ENCODE assay signal across 8 mouse cellular contexts in genomic region chr2:163418841-163419345, GRCm38 (mm10). TPM values are rescaled to one million over a fixed set of nuclear protein-coding genes. Genes with fewer than 3 reads are reported as not detected.
A peak's percentile ranks its signal among the peaks of the same experiment; 100 is the strongest.
DNase-seq lines count a peak whose midpoint lies in the region; ATAC-seq lines count a peak whose summit lies in the region.

No protein-coding gene starts in this region.

- peaks cover 20% of the 10 kb centered on the region for H3K36me3 ChIP-seq in kidney, embryonic 15.5 days
- no peaks in the 10 kb centered on the region for H3K36me3 ChIP-seq in forebrain, embryonic 11.5 days (ENCODE audit: control insufficient read depth, insufficient read depth, low read length)
- peaks cover 25% of the 10 kb centered on the region for H3K36me3 ChIP-seq in midbrain, embryonic 10.5 days

- H3K27me3 ChIP-seq in kidney, embryonic 15.5 days, result no peaks in the 10 kb centered on the region
- H3K27me3 ChIP-seq in forebrain, embryonic 11.5 days (ENCODE audit: control insufficient read depth, insufficient read depth, low read length), result no peaks in the 10 kb centered on the region
- H3K27me3 ChIP-seq in midbrain, embryonic 10.5 days (ENCODE audit: low read depth, poor library complexity, severe bottlenecking), result no peaks in the 10 kb centered on the region

- DNase-seq in kidney, adult 9 months, result no peak
- peak; percentile 71 for DNase-seq in R1 (ENCODE audit: low read depth, low spot score)
- DNase-seq in forebrain, embryonic 11.5 days (ENCODE audit: low spot score), result no peak
- peak; percentile 77 for DNase-seq in kidney, postnatal 10 days
- DNase-seq in midbrain, embryonic 10.5 days (ENCODE audit: low spot score), result peak; percentile 71
- no peak for DNase-seq in ovary, postnatal 36 days (ENCODE audit: low spot score)
- no peak for DNase-seq in retina, postnatal 1 day

- ATAC-seq in kidney, embryonic 15.5 days (replicated peaks; ENCODE audit: low FRiP score), result peak; percentile 2; the same call in 1 of the 2 replicates
- no peak; the same call in 1 of the 2 replicates for ATAC-seq in forebrain, embryonic 11.5 days (replicated peaks; ENCODE audit: low FRiP score)

- H3K9ac ChIP-seq in kidney, embryonic 15.5 days, result peak overlapping the region; percentile 93
- peak overlapping the region; percentile 83 for H3K9ac ChIP-seq in forebrain, embryonic 11.5 days (ENCODE audit: low read length)

- peaks cover 23% of the 10 kb centered on the region for H3K4me1 ChIP-seq in kidney, embryonic 15.5 days
- peaks cover 9% of the 10 kb centered on the region; the same call in 1 of the 2 replicates for H3K4me1 ChIP-seq in forebrain, embryonic 11.5 days (replicated peaks; ENCODE audit: control insufficient read depth, insufficient read depth, low read length)
- H3K4me1 ChIP-seq in midbrain, embryonic 10.5 days, result peaks cover 28% of the 10 kb centered on the region

- WGBS in kidney, embryonic 15.5 days, result under 1% methylated on average over 43 of the region's 50 CpGs
- WGBS in forebrain, embryonic 11.5 days, result under 1% methylated on average over 50 of the region's 50 CpGs
- under 1% methylated on average over 48 of the region's 50 CpGs for WGBS in midbrain, embryonic 10.5 days

- H3K9me3 ChIP-seq in kidney, embryonic 15.5 days (replicated peaks), result no peaks in the 10 kb centered on the region
- no peaks in the 10 kb centered on the region for H3K9me3 ChIP-seq in forebrain, embryonic 11.5 days (ENCODE audit: control insufficient read depth, low read length)
- H3K9me3 ChIP-seq in midbrain, embryonic 10.5 days (replicated peaks), result no peaks in the 10 kb centered on the region

- H3K27ac ChIP-seq in kidney, embryonic 15.5 days, result peak overlapping the region; percentile 87
- H3K27ac ChIP-seq in forebrain, embryonic 11.5 days (ENCODE audit: low read depth, low read length), result peak overlapping the region; percentile 25; the same call in 1 of the 2 replicates
- peak overlapping the region; percentile 90 for H3K27ac ChIP-seq in midbrain, embryonic 10.5 days (replicated peaks)

- peak overlapping the region; percentile 77 for H3K4me2 ChIP-seq in kidney, embryonic 15.5 days
- peak overlapping the region; percentile 80 for H3K4me2 ChIP-seq in forebrain, embryonic 11.5 days (ENCODE audit: low read depth, low read length, severe bottlenecking)

- H3K4me3 ChIP-seq in kidney, embryonic 15.5 days (replicated peaks), result peak overlapping the region; percentile 98
- peak overlapping the region; percentile 96 for H3K4me3 ChIP-seq in forebrain, embryonic 11.5 days (ENCODE audit: low read depth, low read length)
- H3K4me3 ChIP-seq in midbrain, embryonic 10.5 days, result peak overlapping the region; percentile 97

RNA-seq across cellular contexts. Expression of gene Oser1, which starts 5.6 kb away (rescaled TPM):
- 87.0 and 87.3 TPM in 2 replicates for polyA plus RNA-seq in kidney, embryonic 15.5 days (2015; fragmentation: Nextera tagmentation; extraction: Ambion mirVana)
- 80.7 and 85.5 TPM in 2 replicates for polyA plus RNA-seq in forebrain, embryonic 11.5 days (2014; fragmentation: Nextera tagmentation; extraction: Ambion mirVana)
- polyA plus RNA-seq in midbrain, embryonic 10.5 days (2016; fragmentation: Nextera tagmentation; extraction: Ambion mirVana), result 92.7 and 99.9 TPM in 2 replicates

RNA-seq across cellular contexts. Expression of gene Gdap1l1, which starts 19.4 kb away (rescaled TPM):
- polyA plus RNA-seq in kidney, embryonic 15.5 days (2015; fragmentation: Nextera tagmentation; extraction: Ambion mirVana), result 1.2 and 2.8 TPM in 2 replicates
- polyA plus RNA-seq in forebrain, embryonic 11.5 days (2014; fragmentation: Nextera tagmentation; extraction: Ambion mirVana), result 28.8 and 31.1 TPM in 2 replicates
- polyA plus RNA-seq in midbrain, embryonic 10.5 days (2016; fragmentation: Nextera tagmentation; extraction: Ambion mirVana), result 20.0 and 30.2 TPM in 2 replicates

RNA-seq across cellular contexts. Expression of gene Jph2, which starts 21.1 kb away (rescaled TPM):
- 2.5 and 4.2 TPM in 2 replicates for polyA plus RNA-seq in kidney, embryonic 15.5 days (2015; fragmentation: Nextera tagmentation; extraction: Ambion mirVana)
- 0.08 and 0.25 TPM in 2 replicates for polyA plus RNA-seq in forebrain, embryonic 11.5 days (2014; fragmentation: Nextera tagmentation; extraction: Ambion mirVana)
- 0.32 and 0.59 TPM in 2 replicates for polyA plus RNA-seq in midbrain, embryonic 10.5 days (2016; fragmentation: Nextera tagmentation; extraction: Ambion mirVana)

RNA-seq across cellular contexts. Expression of gene Fitm2, which starts 53.5 kb away (rescaled TPM):
- 9.8 TPM in 2 replicates for polyA plus RNA-seq in kidney, embryonic 15.5 days (2015; fragmentation: Nextera tagmentation; extraction: Ambion mirVana)
- 11.3 and 12.5 TPM in 2 replicates for polyA plus RNA-seq in forebrain, embryonic 11.5 days (2014; fragmentation: Nextera tagmentation; extraction: Ambion mirVana)
- 9.8 and 11.2 TPM in 2 replicates for polyA plus RNA-seq in midbrain, embryonic 10.5 days (2016; fragmentation: Nextera tagmentation; extraction: Ambion mirVana)

Comparison
In these comparisons a context has a peak if more than half of its experiments do, and no peak if none do; other contexts are left out.
1. DNase-seq: peak in R1 (single experiment), kidney, postnatal 10 days (single experiment) and midbrain, embryonic 10.5 days (single experiment); none in kidney, adult 9 months (single experiment), forebrain, embryonic 11.5 days (single experiment), ovary, postnatal 36 days (single experiment) and retina, postnatal 1 day (single experiment).
2. H3K27ac ChIP-seq: peak in every context shown above with its lines; median percentile 90 in midbrain, embryonic 10.5 days; 87 in kidney, embryonic 15.5 days; 25 in forebrain, embryonic 11.5 days.
3. Peak in every context shown above with its lines, with median percentiles within 50 percentile points of each other: H3K4me3 ChIP-seq.